Mouse (Mus musculus) embryonic facial prominence, embryonic 12.5 days (tissue): ENCODE results near the gene Kif6. TPM values are rescaled to one million over a fixed set of nuclear protein-coding genes. Genes with fewer than 3 reads are reported as not detected.
A peak's percentile ranks its signal among the peaks of the same experiment; 100 is the strongest.

Source experiments
- ATAC-seq: fragments of 200-750 bp; cut with Nextera tagmentation; 2 replicates; pipeline ENCODE4 v1.8.0; 2017; ENCODE audit not compliant: insufficient number of reproducible peaks, insufficient read depth, low FRiP score, low TSS enrichment
- H3K27ac ChIP-seq: fragments of 300-500 bp; sonication (generic); 2 replicates; pipeline ENCODE4 v1.5.1; 2016; ENCODE audit warnings: mild to moderate bottlenecking
- H3K27me3 ChIP-seq: fragments of 300-500 bp; sonication (generic); 2 replicates; pipeline ENCODE4 v1.6.1; 2016; ENCODE audit warnings: mild to moderate bottlenecking, moderate library complexity
- H3K36me3 ChIP-seq: fragments of 300-500 bp; sonication (generic); 2 replicates; pipeline ENCODE4 v1.6.1; 2016; ENCODE audit warnings: mild to moderate bottlenecking
- H3K4me1 ChIP-seq: fragments of 300-500 bp; sonication (generic); 2 replicates; pipeline ENCODE4 v1.6.1; 2016
- H3K4me2 ChIP-seq: fragments of 300-500 bp; sonication (generic); replicated peaks from 2 replicates; pipeline ENCODE4 v1.6.1; 2016; ENCODE audit warnings: mild to moderate bottlenecking, moderate library complexity
- H3K4me3 ChIP-seq: fragments of 300-500 bp; sonication (generic); 2 replicates; pipeline ENCODE4 v1.5.1; 2016; ENCODE audit warnings: mild to moderate bottlenecking
- H3K9ac ChIP-seq: fragments of 300-500 bp; sonication (generic); 2 replicates; pipeline ENCODE4 v1.6.1; 2016; ENCODE audit warnings: mild to moderate bottlenecking, moderate library complexity
- H3K9me3 ChIP-seq: fragments of 300-500 bp; sonication (generic); 2 replicates; pipeline ENCODE4 v1.6.1; 2016; ENCODE audit warnings: mild to moderate bottlenecking, moderate library complexity
- WGBS: fragments of 180-500 bp; shearing (Covaris S2); methylation state at CpG from one replicate; pipeline ENCODE4 v1.1.7; 2016; 5-methylcytosine and 5-hydroxymethylcytosine counted together
- polyA plus RNA-seq: library from polyadenylated mRNA; unstranded; fragments of >200 nt; fragmentation: Nextera tagmentation; extraction: Ambion mirVana; gene quantifications from 2 replicates; pipeline ENCODE4 v1.2.1, GENCODE M21; 2016

Gene Kif6
- polyA plus RNA-seq, 1 experiment from 2014 or later, result 2.9 TPM

- Histone ChIP-seq H3K9ac (no peak overlapping the region), H3K27ac (no peak overlapping the region), H3K9me3 (no peaks in the 10 kb centered on the region), H3K4me3 (no peak overlapping the region), H3K4me1 (0 out of 2 replicates have a peak, but pooled peaks cover 9% of the 10 kb centered on the region), H3K27me3 (no peaks in the 10 kb centered on the region), H3K36me3 (no peaks in the 10 kb centered on the region), H3K4me2 (no peak overlapping the region)
- WGBS, result 23% methylated on average over 7 of the region's 7 CpGs
- 0 out of 2 replicates have a peak, but pooled peaks have one; percentile 38 for ATAC-seq
Measured at GRCm38 (mm10) chr17:49889629-49890028, 274.7 kb downstream of the Kif6 start.

GRCm38 (mm10) chr17:49890861-49891260, 275.9 kb downstream of the Kif6 start:
- Histone ChIP-seq H3K4me1 (0 out of 2 replicates have a peak, but pooled peaks cover 9% of the 10 kb centered on the region), H3K9me3 (no peaks in the 10 kb centered on the region)
- 86% methylated on average over 16 of the region's 16 CpGs for WGBS

GRCm38 (mm10) chr17:49892390-49892789, 277.5 kb downstream of the Kif6 start:
- Histone ChIP-seq H3K4me3 (no peak overlapping the region), H3K27me3 (no peaks in the 10 kb centered on the region), H3K4me2 (no peak overlapping the region), H3K9ac (no peak overlapping the region), H3K27ac (no peak overlapping the region), H3K9me3 (no peaks in the 10 kb centered on the region), H3K4me1 (0 out of 2 replicates have a peak, but pooled peaks cover 8% of the 10 kb centered on the region), H3K36me3 (no peaks in the 10 kb centered on the region)
- WGBS, result 93% methylated on average over 6 of the region's 6 CpGs
- no peak for ATAC-seq

More at GRCm38 (mm10) chr17:49890861-49891260, 275.9 kb downstream of the Kif6 start:
- no peak overlapping the region for H3K4me2 ChIP-seq
- H3K27ac ChIP-seq, result no peak overlapping the region
- H3K27me3 ChIP-seq, result no peaks in the 10 kb centered on the region
- no peaks in the 10 kb centered on the region for H3K36me3 ChIP-seq
- H3K9ac ChIP-seq, result no peak overlapping the region
- ATAC-seq, result no peak
- H3K4me3 ChIP-seq, result no peak overlapping the region

GRCm38 (mm10) chr17:49894471-49894870, 279.5 kb downstream of the Kif6 start:
- peaks cover 3% of the 10 kb centered on the region for H3K27me3 ChIP-seq
- no peaks in the 10 kb centered on the region for H3K9me3 ChIP-seq
- H3K4me3 ChIP-seq, result no peak overlapping the region
- ATAC-seq, result no peak
- 0 out of 2 replicates have a peak, but pooled peaks cover 3% of the 10 kb centered on the region for H3K4me1 ChIP-seq
- H3K9ac ChIP-seq, result no peak overlapping the region
- no peaks in the 10 kb centered on the region for H3K36me3 ChIP-seq
- H3K4me2 ChIP-seq, result no peak overlapping the region
- no peak overlapping the region for H3K27ac ChIP-seq
- WGBS, result 79% methylated on average over 6 of the region's 6 CpGs

GRCm38 (mm10) chr17:49898849-49899331, 284.0 kb downstream of the Kif6 start:
- Histone ChIP-seq H3K36me3 (no peaks in the 10 kb centered on the region), H3K9ac (no peak overlapping the region), H3K4me2 (no peak overlapping the region), H3K4me1 (0 out of 2 replicates have a peak, but pooled peaks cover 5% of the 10 kb centered on the region), H3K27me3 (peaks cover 13% of the 10 kb centered on the region), H3K4me3 (no peak overlapping the region), H3K27ac (no peak overlapping the region), H3K9me3 (no peaks in the 10 kb centered on the region)
- ATAC-seq, result no peak
- 16% methylated on average over 7 of the region's 7 CpGs for WGBS

GRCm38 (mm10) chr17:49902613-49903012, 287.7 kb downstream of the Kif6 start:
- no peaks in the 10 kb centered on the region for H3K9me3 ChIP-seq
- H3K4me1 ChIP-seq, result peaks cover 12% of the 10 kb centered on the region; the same call in 1 of the 2 replicates
- no peak overlapping the region for H3K9ac ChIP-seq
- 84% methylated on average over 7 of the region's 7 CpGs for WGBS
- no peak overlapping the region for H3K4me3 ChIP-seq
- no peak overlapping the region for H3K4me2 ChIP-seq
- no peak overlapping the region for H3K27ac ChIP-seq
- no peak for ATAC-seq
- H3K36me3 ChIP-seq, result no peaks in the 10 kb centered on the region
- peaks cover 13% of the 10 kb centered on the region for H3K27me3 ChIP-seq

- no peaks in the 10 kb centered on the region for H3K4me1 ChIP-seq
- H3K4me2 ChIP-seq, result no peak overlapping the region
- 79% methylated on average over 4 of the region's 4 CpGs for WGBS
- no peak for ATAC-seq
- no peaks in the 10 kb centered on the region for H3K36me3 ChIP-seq
- H3K27me3 ChIP-seq, result no peaks in the 10 kb centered on the region
- no peaks in the 10 kb centered on the region for H3K9me3 ChIP-seq
- no peak overlapping the region for H3K4me3 ChIP-seq
- no peak overlapping the region for H3K9ac ChIP-seq
- H3K27ac ChIP-seq, result no peak overlapping the region
Measured at GRCm38 (mm10) chr17:49923429-49923828, 308.5 kb downstream of the Kif6 start.

GRCm38 (mm10) chr17:49927611-49928010, 312.7 kb downstream of the Kif6 start:
- Histone ChIP-seq H3K4me1 (no peaks in the 10 kb centered on the region), H3K27me3 (no peaks in the 10 kb centered on the region), H3K9me3 (no peaks in the 10 kb centered on the region), H3K27ac (no peak overlapping the region), H3K36me3 (no peaks in the 10 kb centered on the region), H3K4me3 (no peak overlapping the region), H3K4me2 (no peak overlapping the region), H3K9ac (no peak overlapping the region)
- 84% methylated on average over 2 of the region's 2 CpGs for WGBS
- no peak for ATAC-seq

- Histone ChIP-seq H3K9ac (no peak overlapping the region), H3K27me3 (peaks cover 7% of the 10 kb centered on the region; the same call in 1 of the 2 replicates), H3K36me3 (no peaks in the 10 kb centered on the region), H3K4me1 (no peaks in the 10 kb centered on the region), H3K27ac (no peak overlapping the region), H3K4me3 (no peak overlapping the region), H3K9me3 (no peaks in the 10 kb centered on the region), H3K4me2 (no peak overlapping the region)
- WGBS, result 67% methylated on average over 3 of the region's 3 CpGs
- no peak for ATAC-seq
Measured at GRCm38 (mm10) chr17:49933806-49934205, 318.9 kb downstream of the Kif6 start.

GRCm38 (mm10) chr17:49934586-49934985, 319.6 kb downstream of the Kif6 start:
- H3K9me3 ChIP-seq, result no peaks in the 10 kb centered on the region
- no peak overlapping the region for H3K4me2 ChIP-seq
- no peaks in the 10 kb centered on the region for H3K4me1 ChIP-seq
- ATAC-seq, result no peak
- H3K4me3 ChIP-seq, result no peak overlapping the region
- WGBS, result 61% methylated on average over 4 of the region's 4 CpGs
- H3K36me3 ChIP-seq, result no peaks in the 10 kb centered on the region
- H3K27ac ChIP-seq, result no peak overlapping the region
- H3K9ac ChIP-seq, result no peak overlapping the region
- H3K27me3 ChIP-seq, result peaks cover 7% of the 10 kb centered on the region; the same call in 1 of the 2 replicates

- Histone ChIP-seq H3K27ac (no peak overlapping the region), H3K4me1 (no peaks in the 10 kb centered on the region), H3K9me3 (no peaks in the 10 kb centered on the region), H3K4me3 (no peak overlapping the region), H3K4me2 (no peak overlapping the region), H3K27me3 (peaks cover 7% of the 10 kb centered on the region; the same call in 1 of the 2 replicates), H3K9ac (0 out of 2 replicates have a peak overlapping the region, but pooled peaks have one; percentile 4), H3K36me3 (no peaks in the 10 kb centered on the region)
- WGBS, result 2% methylated on average over 4 of the region's 4 CpGs
- no peak for ATAC-seq
Measured at GRCm38 (mm10) chr17:49935602-49936205, 320.8 kb downstream of the Kif6 start.

GRCm38 (mm10) chr17:49936214-49936613, 321.3 kb downstream of the Kif6 start:
- 13% methylated on average over 2 of the region's 2 CpGs for WGBS
- Histone ChIP-seq H3K9ac (0 out of 2 replicates have a peak overlapping the region, but pooled peaks have one; percentile 4), H3K36me3 (no peaks in the 10 kb centered on the region), H3K27me3 (peaks cover 7% of the 10 kb centered on the region; the same call in 1 of the 2 replicates), H3K4me3 (no peak overlapping the region), H3K4me1 (no peaks in the 10 kb centered on the region), H3K27ac (no peak overlapping the region), H3K9me3 (no peaks in the 10 kb centered on the region), H3K4me2 (no peak overlapping the region)
- no peak for ATAC-seq
